Mouse (Mus musculus) brain, embryonic 14.5 days (tissue): ENCODE data around the gene Tacc2.

Experiments
- CTCF ChIP-seq: fragments of 200-500 bp; IDR thresholded peaks from 2 replicates; pipeline ENCODE4 v1.5.1; 2012; ENCODE audit warnings: inconsistent platforms, mild to moderate bottlenecking, moderate library complexity, borderline replicate concordance; ENCODE audit not compliant: insufficient read depth, insufficient read length; ENCODE audit errors: extremely low read depth
- POLR2A ChIP-seq: fragments of 200-500 bp; IDR thresholded peaks from 2 replicates; pipeline ENCODE4 v1.6.1; 2012; ENCODE audit warnings: mild to moderate bottlenecking, inconsistent platforms, borderline replicate concordance; ENCODE audit not compliant: poor library complexity, insufficient read depth, insufficient read length, severe bottlenecking; ENCODE audit errors: extremely low read depth

DNA sequence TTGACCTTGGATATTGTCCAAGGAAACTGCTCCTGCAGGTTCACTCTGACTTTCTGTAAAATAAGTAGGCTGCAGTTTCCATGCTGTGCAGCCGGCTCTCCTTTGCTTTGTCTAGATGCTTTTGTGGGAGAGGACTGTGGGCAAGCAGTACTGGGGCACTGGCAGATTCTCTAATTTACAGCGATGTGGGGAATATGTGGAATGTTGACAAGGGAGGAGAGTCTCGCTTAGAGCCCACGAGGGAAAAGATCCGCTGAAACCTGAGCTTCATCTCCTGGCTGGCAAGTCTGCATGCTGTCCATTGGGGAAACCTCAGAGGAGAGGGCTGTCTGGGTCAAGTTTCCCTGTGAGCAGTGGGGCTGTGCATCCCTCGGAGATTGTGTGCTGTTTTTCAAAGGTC, 60.6 kb downstream of the Tacc2 start:
- TF ChIP-seq CTCF (no peak), POLR2A (no peak)
